Mouse (Mus musculus) liver, embryonic 16.5 days (tissue): Measurements from ENCODE around the gene Anks1b. TPM values are rescaled to one million over a fixed set of nuclear protein-coding genes. Genes with fewer than 3 reads are reported as not detected.

ENCODE experiments used
- ATAC-seq: fragments of 200-750 bp; cut with Nextera tagmentation; 2 replicates; pipeline ENCODE4 v1.8.0; 2017; ENCODE audit warnings: low read depth, mild to moderate bottlenecking, moderate number of reproducible peaks, moderate library complexity
- H3K27ac ChIP-seq: fragments of 300-500 bp; sonication (generic); 2 replicates; pipeline ENCODE4 v1.5.1; 2014; ENCODE audit warnings: mild to moderate bottlenecking, low read length
- H3K27me3 ChIP-seq: fragments of 300-500 bp; sonication (generic); 2 replicates; pipeline ENCODE4 v1.6.1; 2014; ENCODE audit warnings: low read depth, low read length, mixed read lengths; ENCODE audit not compliant: control insufficient read depth, insufficient read depth
- H3K36me3 ChIP-seq: fragments of 300-500 bp; sonication (generic); 2 replicates; pipeline ENCODE4 v1.6.1; 2014; ENCODE audit warnings: mild to moderate bottlenecking; ENCODE audit not compliant: control insufficient read depth, insufficient read depth
- H3K4me1 ChIP-seq: fragments of 300-500 bp; sonication (generic); 2 replicates; pipeline ENCODE4 v1.6.1; 2014; ENCODE audit warnings: low read depth, low read length, mixed read lengths; ENCODE audit not compliant: control insufficient read depth
- H3K4me2 ChIP-seq: fragments of 300-500 bp; sonication (generic); 2 replicates; pipeline ENCODE4 v1.6.1; 2014; ENCODE audit warnings: low read depth, low read length, mixed read lengths
- H3K4me3 ChIP-seq: fragments of 300-500 bp; sonication (generic); 2 replicates; pipeline ENCODE4 v1.5.1; 2014; ENCODE audit warnings: low read depth, mild to moderate bottlenecking, low read length
- H3K9ac ChIP-seq: fragments of 300-500 bp; sonication (generic); 2 replicates; pipeline ENCODE4 v1.6.1; 2014; ENCODE audit warnings: low read depth, low read length
- H3K9me3 ChIP-seq: fragments of 300-500 bp; sonication (generic); replicated peaks from 2 replicates; pipeline ENCODE4 v1.6.1; 2016; ENCODE audit warnings: low read length; ENCODE audit not compliant: control insufficient read depth
- WGBS: fragments of 180-500 bp; shearing (Covaris S2); extraction: QIAGEN DNeasy Blood & Tissue Kit; methylation state at CpG from one replicate; pipeline ENCODE4 v1.1.7; 2014; ENCODE audit not compliant: insufficient replicate concordance; 5-methylcytosine and 5-hydroxymethylcytosine counted together
- polyA plus RNA-seq: library from polyadenylated mRNA; unstranded; fragments of >200 nt; fragmentation: Nextera tagmentation; extraction: Ambion mirVana; gene quantifications from 2 replicates; pipeline ENCODE4 v1.2.1, GENCODE M21; 2015

Gene Anks1b
- polyA plus RNA-seq, 1 experiment from 2014 or later = not detected

- no peak overlapping the region for H3K9ac ChIP-seq
- no peaks in the 10 kb centered on the region for H3K9me3 ChIP-seq
- no peaks in the 10 kb centered on the region for H3K36me3 ChIP-seq
- H3K27me3 ChIP-seq = no peaks in the 10 kb centered on the region
- ATAC-seq = no peak
- no peaks in the 10 kb centered on the region for H3K4me1 ChIP-seq
- no peak overlapping the region for H3K27ac ChIP-seq
- WGBS = 51% methylated on average over 3 of the region's 3 CpGs
- H3K4me3 ChIP-seq = no peak overlapping the region
- H3K4me2 ChIP-seq = no peak overlapping the region
Measured at GRCm38 (mm10) chr10:90493996-90494642, 620.8 kb downstream of the Anks1b start.

DNA sequence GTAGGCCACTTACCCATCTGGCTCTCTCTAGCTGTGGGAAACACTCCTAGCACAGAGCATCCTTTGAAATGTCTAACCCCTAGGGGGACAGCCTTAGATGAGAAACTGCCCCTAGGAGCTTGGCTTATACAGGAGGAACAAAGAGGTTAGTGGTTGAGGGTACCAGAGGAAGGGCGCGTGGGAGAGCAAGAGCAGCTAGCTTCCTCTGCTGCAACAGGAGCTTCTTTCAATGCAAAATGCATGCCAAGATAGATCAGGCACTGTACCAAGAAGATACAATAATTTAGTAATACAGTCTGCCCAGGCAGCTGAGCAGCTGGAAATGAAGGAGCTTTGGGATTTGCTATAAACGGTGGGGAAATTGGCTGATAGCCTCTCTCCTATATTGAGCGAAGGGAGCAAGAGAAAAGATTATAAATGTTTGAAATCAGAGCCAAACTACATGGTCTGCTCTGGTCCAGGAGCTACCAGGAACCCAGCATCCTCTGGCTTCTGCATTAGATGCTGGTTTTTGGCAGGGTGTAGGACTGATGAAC, 621.7 kb downstream of the Anks1b start:
- Histone ChIP-seq H3K9me3 (no peaks in the 10 kb centered on the region), H3K4me1 (no peaks in the 10 kb centered on the region), H3K27ac (no peak overlapping the region), H3K27me3 (no peaks in the 10 kb centered on the region), H3K36me3 (no peaks in the 10 kb centered on the region), H3K4me3 (no peak overlapping the region), H3K9ac (no peak overlapping the region), H3K4me2 (no peak overlapping the region)
- ATAC-seq = no peak
- 69% methylated on average over 4 of the region's 4 CpGs for WGBS

DNA sequence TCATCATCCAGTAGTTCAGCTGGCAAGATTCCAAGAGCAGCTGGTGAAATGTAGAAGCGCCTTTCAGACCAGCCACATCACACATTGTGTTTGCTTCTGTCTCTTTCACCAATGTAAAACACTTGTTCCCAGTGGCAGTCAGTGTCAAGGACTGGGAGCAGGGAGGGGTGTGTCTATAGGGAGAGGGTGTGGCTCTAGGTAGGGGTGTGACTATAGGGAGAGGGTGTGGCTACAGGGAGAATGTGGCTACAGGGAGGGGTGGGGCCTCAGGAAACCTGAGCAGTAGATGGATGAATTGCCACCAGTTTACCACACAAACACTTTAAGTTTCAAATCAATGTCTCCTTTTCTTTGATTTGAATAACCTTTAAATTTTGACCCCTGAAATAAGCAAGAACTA, 634.3 kb downstream of the Anks1b start:
- no peak overlapping the region for H3K27ac ChIP-seq

GRCm38 (mm10) chr10:90512801-90513200, 639.5 kb downstream of the Anks1b start:
- Histone ChIP-seq H3K9me3 (no peaks in the 10 kb centered on the region), H3K4me2 (no peak overlapping the region), H3K36me3 (no peaks in the 10 kb centered on the region), H3K27me3 (no peaks in the 10 kb centered on the region), H3K9ac (no peak overlapping the region), H3K27ac (no peak overlapping the region), H3K4me3 (no peak overlapping the region), H3K4me1 (no peaks in the 10 kb centered on the region)
- ATAC-seq = no peak
- 66% methylated on average over 9 of the region's 9 CpGs for WGBS

More for the DNA sequence above, 634.3 kb downstream of the Anks1b start:
- no peak overlapping the region for H3K4me3 ChIP-seq
- H3K36me3 ChIP-seq = no peaks in the 10 kb centered on the region
- H3K4me1 ChIP-seq = no peaks in the 10 kb centered on the region
- no peak overlapping the region for H3K4me2 ChIP-seq
- WGBS = 35% methylated on average over 1 of the region's 1 CpGs
- H3K9ac ChIP-seq = no peak overlapping the region
- H3K27me3 ChIP-seq = no peaks in the 10 kb centered on the region
- no peaks in the 10 kb centered on the region for H3K9me3 ChIP-seq
- ATAC-seq = no peak

GRCm38 (mm10) chr10:90531813-90532212, 658.5 kb downstream of the Anks1b start:
- ATAC-seq = no peak

GRCm38 (mm10) chr10:90535370-90535769, 662.1 kb downstream of the Anks1b start:
- H3K9me3 ChIP-seq = no peaks in the 10 kb centered on the region
- no peak overlapping the region for H3K4me3 ChIP-seq
- WGBS = 71% methylated on average over 2 of the region's 2 CpGs

More at GRCm38 (mm10) chr10:90531813-90532212, 658.5 kb downstream of the Anks1b start:
- no peaks in the 10 kb centered on the region for H3K36me3 ChIP-seq
- no peak overlapping the region for H3K27ac ChIP-seq
- no peak overlapping the region for H3K4me2 ChIP-seq
- 42% methylated on average over 1 of the region's 1 CpGs for WGBS
- no peak overlapping the region for H3K4me3 ChIP-seq
- H3K27me3 ChIP-seq = no peaks in the 10 kb centered on the region
- H3K4me1 ChIP-seq = no peaks in the 10 kb centered on the region
- no peaks in the 10 kb centered on the region for H3K9me3 ChIP-seq
- H3K9ac ChIP-seq = no peak overlapping the region

GRCm38 (mm10) chr10:90546635-90547034, 673.3 kb downstream of the Anks1b start:
- Histone ChIP-seq H3K27ac (no peak overlapping the region), H3K27me3 (no peaks in the 10 kb centered on the region), H3K4me3 (no peak overlapping the region), H3K9me3 (no peaks in the 10 kb centered on the region), H3K9ac (no peak overlapping the region), H3K4me1 (no peaks in the 10 kb centered on the region), H3K36me3 (no peaks in the 10 kb centered on the region), H3K4me2 (no peak overlapping the region)
- no peak for ATAC-seq
- WGBS = 34% methylated on average over 3 of the region's 3 CpGs

More at GRCm38 (mm10) chr10:90535370-90535769, 662.1 kb downstream of the Anks1b start:
- ATAC-seq = no peak
- Histone ChIP-seq H3K4me2 (no peak overlapping the region), H3K9ac (no peak overlapping the region), H3K27ac (no peak overlapping the region), H3K4me1 (no peaks in the 10 kb centered on the region), H3K36me3 (no peaks in the 10 kb centered on the region), H3K27me3 (no peaks in the 10 kb centered on the region)

GRCm38 (mm10) chr10:90562906-90563305, 689.6 kb downstream of the Anks1b start:
- WGBS = 67% methylated on average over 7 of the region's 7 CpGs

GRCm38 (mm10) chr10:90576191-90577098, 703.1 kb downstream of the Anks1b start:
- no peak overlapping the region for H3K27ac ChIP-seq
- no peak overlapping the region for H3K4me3 ChIP-seq
- H3K9me3 ChIP-seq = no peaks in the 10 kb centered on the region
- H3K9ac ChIP-seq = no peak overlapping the region
- ATAC-seq = no peak
- no peak overlapping the region for H3K4me2 ChIP-seq
- H3K27me3 ChIP-seq = no peaks in the 10 kb centered on the region
- WGBS = 29% methylated on average over 29 of the region's 29 CpGs
- no peaks in the 10 kb centered on the region for H3K36me3 ChIP-seq
- H3K4me1 ChIP-seq = no peaks in the 10 kb centered on the region

More at GRCm38 (mm10) chr10:90562906-90563305, 689.6 kb downstream of the Anks1b start:
- H3K9ac ChIP-seq = no peak overlapping the region
- H3K4me2 ChIP-seq = no peak overlapping the region
- no peaks in the 10 kb centered on the region for H3K9me3 ChIP-seq
- no peaks in the 10 kb centered on the region for H3K27me3 ChIP-seq
- H3K4me3 ChIP-seq = no peak overlapping the region
- ATAC-seq = no peak
- H3K27ac ChIP-seq = no peak overlapping the region
- H3K4me1 ChIP-seq = no peaks in the 10 kb centered on the region
- no peaks in the 10 kb centered on the region for H3K36me3 ChIP-seq
